Comparison of ENCODE assay signal across 15 mouse cellular contexts in the genomic region with DNA sequence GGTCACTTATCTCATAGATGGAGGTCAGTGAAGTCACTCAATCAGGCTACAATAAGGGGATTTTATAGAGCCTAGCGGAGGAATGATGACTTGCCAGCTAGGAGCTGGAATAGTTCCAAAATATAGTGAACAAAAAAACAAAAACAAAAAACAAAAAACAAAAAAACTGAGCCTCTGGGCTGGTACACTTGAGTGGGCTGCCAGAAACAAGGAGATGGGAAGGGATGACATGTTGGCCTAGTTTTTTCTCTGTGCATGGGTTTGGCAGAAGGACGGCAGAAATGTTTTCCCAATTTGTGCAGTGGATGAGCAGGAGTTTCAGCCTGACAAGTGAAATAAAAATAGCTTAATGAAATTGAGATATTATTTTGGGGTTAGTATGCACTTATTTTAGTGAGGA.
"Had no signal": no experiment of that assay in that cellular context is flagged by ENCODE, and none has a peak within 500 bp of the region (broad histone marks: within the 10 kb centered on the region; RNA-seq: fewer than 3 reads in every experiment).

No protein-coding gene starts in this region.

- H3K9ac ChIP-seq: limb, embryonic 13.5 days; liver, embryonic 14.5 days; neural tube, embryonic 13.5 days had no signal

- H3K36me3 ChIP-seq: limb, embryonic 13.5 days; neural tube, embryonic 13.5 days had no signal

- H3K27me3 ChIP-seq: limb, embryonic 13.5 days; neural tube, embryonic 13.5 days had no signal

- H3K9me3 ChIP-seq: limb, embryonic 13.5 days; neural tube, embryonic 13.5 days had no signal

- H3K4me1 ChIP-seq: limb, embryonic 13.5 days had no signal

- H3K4me3 ChIP-seq: limb, embryonic 13.5 days; neural tube, embryonic 13.5 days had no signal

- H3K27ac ChIP-seq: kidney, postnatal 0 days; limb, embryonic 13.5 days; liver, embryonic 14.5 days; neural tube, embryonic 13.5 days; stomach, postnatal 0 days had no signal

- DNase-seq: kidney, adult 9 months; kidney, postnatal 36 days; layer of hippocampus, adult 9-11 months; layer of hippocampus, postnatal 36 days; lung, adult 18-20 months; midbrain, embryonic 14.5 days; right cerebral cortex, adult 18-20 months; right cerebral cortex, postnatal 25 days; thymus, adult 18-20 months; thymus, postnatal 25 days had no signal

- H3K4me2 ChIP-seq: limb, embryonic 13.5 days; neural tube, embryonic 13.5 days had no signal
